Mouse (Mus musculus) right cerebral cortex, postnatal 14 days (tissue): Measurements from ENCODE around the gene Spag6.

Experiments used
- DNase-seq: peaks from one replicate; pipeline ENCODE4 v3.0.0; 2022

Spag6 gene

DNA sequence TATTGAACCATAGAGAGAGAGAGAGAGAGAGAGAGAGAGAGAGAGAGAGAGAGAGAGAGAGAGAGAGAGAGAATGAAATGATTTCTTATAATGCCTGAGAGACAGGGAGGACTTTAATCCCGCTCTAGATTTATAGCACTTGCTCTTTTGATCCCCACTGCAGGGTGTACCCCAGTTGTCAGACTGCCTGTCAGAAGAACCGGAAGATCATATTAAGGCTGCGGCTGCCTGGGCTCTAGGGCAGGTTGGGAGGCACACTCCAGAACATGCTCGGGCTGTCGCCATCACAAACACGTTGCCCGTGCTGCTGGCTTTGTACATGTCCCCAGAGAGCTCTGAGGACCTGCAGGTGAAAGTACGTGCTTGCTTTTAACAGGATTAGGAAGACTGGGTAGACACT is 43.2 kb downstream of the Spag6 start:
- no peak for DNase-seq

DNA sequence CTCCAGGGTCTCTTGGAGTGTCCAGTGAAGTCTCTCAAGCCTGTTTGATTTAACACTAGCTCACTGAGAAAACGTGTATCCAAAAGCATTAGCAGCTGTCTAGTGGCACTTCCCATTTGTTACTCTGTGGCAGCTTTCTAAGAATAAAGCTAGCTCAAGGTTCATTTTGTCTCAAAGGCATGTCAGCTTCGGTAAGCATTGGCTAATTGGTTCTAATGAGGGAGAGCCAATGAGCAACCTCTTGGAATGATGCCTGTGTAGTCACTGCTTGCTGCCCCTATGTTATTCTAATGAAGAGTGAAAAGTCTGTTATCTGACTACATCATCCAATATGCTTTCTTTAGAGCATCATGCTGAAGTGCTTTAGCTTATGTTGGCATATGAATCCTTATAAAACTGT is 45.4 kb downstream of the Spag6 start:
- no peak for DNase-seq

DNA sequence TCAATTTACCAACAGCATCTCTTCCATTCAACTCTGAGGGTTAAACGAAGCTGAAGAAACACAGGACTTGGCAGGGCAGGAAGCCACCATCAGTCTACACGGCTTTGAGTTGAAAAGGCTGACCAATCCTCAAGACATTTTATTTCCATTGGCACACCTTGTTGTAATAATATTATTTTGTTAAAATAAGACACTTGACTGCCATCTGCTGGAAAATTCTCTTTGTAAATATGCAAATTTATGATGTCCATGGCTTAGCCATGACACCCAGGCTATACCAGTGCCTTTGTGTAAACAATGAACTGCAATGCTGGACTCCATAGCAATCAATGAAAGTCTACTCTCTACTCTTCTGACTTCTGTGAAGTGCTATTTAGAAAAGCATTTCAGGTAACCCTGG is 62.3 kb downstream of the Spag6 start:
- DNase-seq, result no peak

DNA sequence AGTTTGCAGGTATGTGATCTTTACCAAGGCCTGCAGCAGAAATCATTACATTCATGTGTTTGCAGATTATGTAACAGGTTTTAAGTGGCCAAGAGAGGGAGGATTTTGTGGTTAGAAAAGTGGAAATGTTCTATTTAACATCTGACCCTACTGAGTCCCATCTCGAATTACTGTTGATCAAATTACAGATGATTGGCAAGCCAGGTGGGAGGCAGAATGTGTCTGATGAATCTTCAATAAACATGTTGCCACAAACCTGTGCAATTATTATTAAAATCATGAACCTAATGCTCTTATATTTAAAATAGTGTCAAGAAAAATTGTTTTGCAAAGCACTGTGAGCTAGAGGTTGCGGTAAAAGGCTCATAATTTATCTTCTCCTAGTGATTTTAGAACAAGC is 71.0 kb downstream of the Spag6 start:
- no peak for DNase-seq

DNA sequence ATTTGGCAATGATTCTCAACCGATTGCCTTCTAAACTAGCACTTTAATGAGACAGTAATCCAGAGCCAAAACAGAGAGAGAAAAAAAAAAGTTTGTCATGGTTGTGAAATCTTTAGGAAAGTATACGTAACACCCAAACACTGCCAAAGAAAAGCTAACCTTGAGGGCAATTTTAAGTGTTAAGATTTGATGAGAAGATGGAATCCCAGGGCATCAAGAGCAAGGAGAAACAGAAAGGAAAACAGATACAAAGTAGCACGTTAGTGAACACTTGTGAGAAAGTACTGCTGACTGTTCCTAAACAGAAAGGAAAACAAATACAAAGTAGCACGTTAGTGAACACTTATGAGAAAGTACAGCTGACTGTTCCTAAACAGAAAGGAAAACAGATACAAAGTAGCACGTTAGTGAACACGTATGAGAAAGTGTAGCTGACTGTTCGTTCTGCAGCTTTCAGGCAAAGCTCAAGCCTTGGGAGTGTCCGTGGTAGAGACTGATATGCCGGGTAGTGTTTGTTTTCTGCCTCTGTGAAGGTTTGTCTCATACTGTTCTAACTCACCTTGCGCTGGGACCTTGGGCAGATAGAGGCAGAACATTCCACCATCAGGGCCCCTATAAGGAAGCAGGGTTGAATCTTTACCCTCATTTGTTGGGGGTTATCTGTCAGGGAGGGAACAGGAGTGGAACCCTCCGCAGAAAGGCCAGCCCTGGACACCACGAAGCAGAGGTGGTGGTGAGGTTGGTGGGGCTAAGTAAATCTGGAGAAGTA is 71.8 kb downstream of the Spag6 start:
- DNase-seq, result no peak

DNA sequence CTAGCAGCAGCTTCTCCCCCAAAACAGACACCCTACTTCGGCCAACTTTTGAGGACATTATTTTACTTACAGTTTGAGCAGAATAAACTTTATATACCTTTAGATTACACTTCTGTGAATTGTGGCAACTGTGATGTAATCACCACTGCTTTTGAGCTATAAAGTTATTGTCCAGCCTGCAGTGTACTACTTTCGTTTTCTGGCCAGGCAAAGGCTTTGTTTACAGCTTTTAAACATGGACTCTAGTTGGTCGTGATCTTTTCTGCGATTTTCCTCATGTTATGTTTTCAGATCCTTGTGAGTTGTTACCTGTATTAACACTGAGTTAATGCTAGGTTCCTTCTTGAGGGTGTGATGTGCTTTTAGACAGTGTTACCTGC is 72.6 kb downstream of the Spag6 start:
- no peak for DNase-seq

DNA sequence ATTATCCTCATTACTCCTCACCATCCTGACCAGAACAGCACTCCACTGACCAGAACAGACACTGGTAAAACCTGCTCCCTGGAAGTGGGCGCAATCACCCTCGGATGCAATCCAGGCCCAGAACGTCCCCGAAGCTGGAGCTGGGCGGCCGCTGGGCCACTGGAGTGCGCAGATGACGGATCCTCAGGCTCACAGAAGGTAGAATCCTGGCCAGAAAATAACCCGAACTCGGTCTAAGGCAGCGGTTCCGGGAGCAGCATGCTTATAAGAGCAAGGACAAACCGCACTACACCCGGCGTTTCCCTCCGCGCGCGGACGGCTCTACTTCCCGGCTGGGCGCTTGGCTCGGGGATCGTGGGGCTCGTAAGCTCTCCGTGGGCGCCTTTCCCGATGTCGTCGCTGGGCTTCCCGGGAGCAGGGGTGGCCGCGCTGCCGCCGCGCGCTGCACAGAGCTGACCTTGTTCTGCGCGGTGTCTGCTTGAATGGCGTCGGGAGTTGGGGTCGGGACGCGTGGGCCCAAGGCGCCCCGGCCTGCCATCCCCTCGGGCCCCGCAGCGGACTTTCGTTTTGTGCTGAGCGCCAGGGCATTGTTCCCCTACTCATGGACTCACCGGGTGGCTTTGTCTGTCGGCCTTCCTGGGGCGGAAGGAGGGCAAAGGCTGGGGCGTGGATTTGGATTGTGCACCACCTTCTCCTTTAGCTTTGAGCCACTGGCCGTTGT is 73.1 kb downstream of the Spag6 start:
- DNase-seq, result peak; percentile 82

DNA sequence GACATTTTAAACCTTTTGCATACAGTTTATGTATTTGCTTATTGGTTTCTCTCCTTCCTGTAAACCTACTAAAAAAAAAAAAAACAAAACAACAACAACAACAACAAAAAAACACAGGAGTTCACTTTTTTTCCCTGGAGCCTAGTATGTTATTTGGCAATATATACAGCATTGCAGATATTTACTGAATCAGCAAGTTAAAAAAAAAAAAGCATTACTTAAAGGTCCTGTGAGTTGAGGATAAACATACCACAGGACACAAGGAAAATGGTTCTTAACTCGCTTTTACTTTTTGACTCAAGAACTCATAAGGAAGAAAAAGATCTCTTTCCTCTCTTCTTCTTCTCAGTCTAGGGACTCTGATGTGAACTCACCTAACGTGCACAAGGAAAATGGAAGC is 74.6 kb downstream of the Spag6 start:
- no peak for DNase-seq

DNA sequence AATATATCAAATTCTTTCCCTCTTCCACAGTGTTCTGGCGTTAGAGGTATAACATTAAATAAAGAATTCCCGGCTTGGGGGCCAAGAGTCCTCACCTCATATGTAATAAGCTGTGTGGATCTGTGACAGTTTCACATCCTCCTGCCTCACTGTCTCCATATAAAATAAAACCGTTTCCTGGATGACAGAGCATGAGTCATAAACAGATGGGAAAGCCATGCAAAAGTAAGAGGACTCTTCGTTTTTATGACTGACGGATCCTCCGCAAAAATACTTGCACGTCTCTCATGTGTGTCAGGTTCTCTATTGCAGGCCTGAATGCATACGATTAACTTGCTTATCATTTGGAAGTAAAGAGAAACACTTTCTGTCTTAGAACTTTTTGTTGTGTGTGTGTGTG is 78.6 kb downstream of the Spag6 start:
- DNase-seq, result no peak

DNA sequence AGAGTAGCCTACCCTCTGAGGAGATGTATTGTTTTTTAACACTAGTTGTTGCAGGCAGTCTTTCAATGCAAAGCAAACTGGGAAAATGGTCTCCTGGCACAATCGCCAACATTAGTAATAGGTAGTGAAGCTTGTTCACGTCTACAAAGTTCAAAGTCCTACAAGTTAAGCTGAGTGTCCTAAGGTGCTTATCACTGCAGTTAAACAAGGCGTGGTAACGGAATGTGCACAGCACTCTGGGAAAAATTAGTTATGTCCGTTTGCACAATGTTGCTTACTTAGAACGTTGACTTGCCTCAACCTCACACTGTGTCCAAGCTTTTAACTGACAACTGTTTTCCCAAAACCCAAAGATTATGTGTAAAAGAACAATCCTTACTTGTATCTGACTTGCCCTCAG is 80.5 kb downstream of the Spag6 start:
- no peak for DNase-seq

DNA sequence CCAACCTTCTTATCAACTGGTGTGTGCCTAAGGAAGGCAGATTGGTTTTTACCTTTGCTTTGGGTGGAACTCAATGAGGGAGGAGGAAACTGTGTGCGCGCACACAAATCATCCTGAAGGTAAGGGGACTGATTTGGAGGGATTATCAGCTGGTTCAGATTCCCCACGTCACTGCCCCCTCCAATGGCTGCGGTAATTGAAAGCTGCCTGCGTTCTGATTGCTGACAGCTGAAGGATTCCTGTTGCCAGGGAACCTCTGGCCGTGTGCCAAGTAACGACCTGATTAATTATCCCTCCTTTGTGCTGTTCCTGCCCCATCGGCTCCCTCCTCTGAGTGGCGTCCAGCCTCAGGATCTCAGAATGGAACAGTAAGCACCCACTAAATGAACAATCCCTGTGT is 84.4 kb downstream of the Spag6 start:
- peak; percentile 41 for DNase-seq

DNA sequence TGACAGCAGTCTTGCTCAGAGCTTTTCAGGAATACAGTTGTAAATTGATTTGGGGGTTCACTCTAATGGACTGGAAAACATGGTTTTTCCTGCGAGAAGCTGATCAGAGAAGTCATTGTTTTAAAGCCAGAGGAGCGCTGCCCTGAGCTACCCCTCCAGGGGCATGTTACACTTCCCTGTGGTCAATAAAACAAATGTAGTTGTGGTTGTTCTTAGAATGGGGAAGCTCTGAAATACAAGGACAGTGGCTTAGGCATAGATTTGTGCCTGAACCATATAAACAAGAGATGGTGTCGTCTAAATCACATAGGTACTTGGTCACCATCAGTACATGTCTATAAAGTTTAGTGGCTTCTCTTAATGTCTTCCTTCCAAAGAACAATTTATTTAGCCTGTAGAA is 86.0 kb downstream of the Spag6 start:
- no peak for DNase-seq

DNA sequence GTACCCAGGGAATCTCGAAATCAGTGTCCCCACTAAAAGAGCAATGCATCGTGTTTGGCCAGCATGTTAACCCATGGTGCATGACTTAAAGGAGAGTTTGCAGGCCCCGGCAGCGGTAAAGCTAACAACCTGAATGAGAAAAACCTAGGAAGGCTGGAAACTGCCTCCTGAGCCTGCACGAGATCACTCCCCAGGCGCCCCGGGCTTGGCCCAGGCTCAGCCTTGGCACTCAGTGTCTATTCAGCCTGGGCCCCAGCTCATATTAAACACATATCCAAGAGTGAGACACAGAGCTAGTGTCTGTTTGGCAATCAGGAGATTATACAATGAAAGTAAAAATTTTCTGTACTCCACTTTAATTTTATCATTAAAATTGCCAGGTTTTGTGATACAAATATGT is 87.5 kb downstream of the Spag6 start:
- DNase-seq, result no peak

DNA sequence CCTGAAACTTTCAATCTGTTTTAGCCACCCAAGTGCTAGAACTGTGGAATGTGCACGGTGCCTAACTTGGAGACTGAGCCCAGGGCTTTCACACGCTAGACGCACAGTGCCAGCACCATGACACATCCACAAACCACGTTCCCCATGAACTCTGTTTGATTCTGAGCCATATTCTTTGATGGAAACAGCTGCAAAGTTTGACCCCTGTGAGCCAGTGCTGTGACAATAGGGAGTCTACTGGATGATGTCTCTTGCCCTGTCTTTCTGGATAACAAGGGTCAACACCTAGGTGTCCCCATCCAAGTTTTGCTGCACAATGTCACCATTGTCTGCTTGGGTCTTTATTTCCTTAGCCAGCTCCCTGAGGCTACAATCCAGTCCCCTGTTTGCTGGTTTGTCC is 100.4 kb downstream of the Spag6 start:
- DNase-seq, result no peak

DNA sequence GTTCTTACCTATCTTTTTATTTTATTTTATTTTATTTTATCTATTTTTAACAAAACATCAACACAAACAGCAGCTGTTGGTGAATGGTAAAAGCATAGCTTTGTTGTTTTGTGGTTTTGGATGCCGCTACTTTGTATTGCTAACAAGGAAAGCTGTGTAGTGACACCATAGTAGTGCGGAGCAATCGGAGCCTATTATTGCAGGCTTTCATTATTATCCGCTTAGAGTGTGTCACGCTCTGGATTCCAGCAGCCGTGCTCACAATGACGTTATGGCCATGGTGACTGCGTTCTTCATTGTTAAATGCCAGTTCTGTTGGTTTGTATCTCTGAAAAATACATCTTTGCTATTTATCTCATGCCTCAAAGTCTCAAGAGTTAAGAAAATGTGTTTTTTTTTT is 103.9 kb downstream of the Spag6 start:
- DNase-seq, result no peak

DNA sequence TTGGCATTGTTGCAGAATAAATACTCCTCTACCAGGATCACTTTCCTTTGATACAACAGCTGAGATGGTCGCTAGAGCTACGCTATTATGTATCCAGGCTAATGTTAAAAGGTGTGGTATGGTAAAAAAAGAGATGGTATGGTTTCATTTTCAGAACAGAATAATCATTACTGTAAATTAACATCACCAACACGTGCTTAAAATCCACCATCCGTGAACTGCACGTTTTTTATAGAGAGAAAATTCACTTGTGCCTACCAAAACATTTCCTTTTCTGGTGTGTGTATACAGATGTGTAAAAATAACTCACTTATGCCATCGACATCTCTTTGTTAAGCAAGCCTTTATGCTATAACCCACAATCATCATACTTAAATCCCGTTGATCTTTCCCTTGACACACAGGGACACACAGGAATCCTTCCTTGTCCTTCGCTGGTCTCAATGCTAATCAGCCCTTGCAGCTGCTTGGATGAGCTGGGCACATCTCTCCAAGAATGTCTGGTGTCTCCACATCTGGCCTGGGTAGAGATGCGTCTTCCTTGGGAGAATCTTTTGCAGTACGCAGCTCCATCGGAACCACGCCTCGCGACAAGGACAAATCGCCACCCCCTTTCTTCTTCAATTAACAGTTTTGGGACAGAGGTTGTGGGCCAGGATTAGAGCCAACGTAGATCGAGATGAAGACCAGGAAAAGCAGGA is 105.6 kb downstream of the Spag6 start:
- DNase-seq, result no peak
